Mouse (Mus musculus): ENCODE data around the gene Edc3. TPM values are rescaled to one million over a fixed set of nuclear protein-coding genes. Genes with fewer than 3 reads are reported as not detected.

The Edc3 gene
- polyA plus RNA-seq, 2 experiments, result 6.9 to 10.3 TPM

GRCm38 (mm10) chr9:57686011-57686410 is 22.3 kb upstream of the Edc3 start:
- Histone ChIP-seq H3K36me3 (replicated peaks; ENCODE audit: control insufficient read depth, insufficient read depth, low read depth) (no peaks in the 10 kb centered on the region), H3K4me3 (ENCODE audit: insufficient read depth in 1 of 2, low read depth in 2 of 2, low read length in 2 of 2) (no peak overlapping the region), H3K9ac (replicated peaks) (no peak overlapping the region), H3K4me1 (replicated peaks; ENCODE audit: control insufficient read depth in 2 of 2, insufficient read depth in 2 of 2, low read length in 1 of 2) (no peaks in the 10 kb centered on the region), H3K9me3 (ENCODE audit: control insufficient read depth, low read length) (no peaks in the 10 kb centered on the region), H3K27ac (no peak overlapping the region), H3K27me3 (ENCODE audit: control insufficient read depth, insufficient read depth, low read length) (no peaks in the 10 kb centered on the region), H3K4me2 (ENCODE audit: low read depth) (no peak overlapping the region)
- ATAC-seq (ENCODE audit: insufficient read depth) (no peak), DNase-seq (ENCODE audit: low read depth in 3 of 3, low spot score in 3 of 3) (no peak)
- WGBS (ENCODE audit: insufficient replicate concordance), result 71% methylated on average over 5 of the region's 5 CpGs
- TF ChIP-seq EP300 (IDR thresholded peaks at IDR 0.05; ENCODE audit: low read depth), result no peak
- TF ChIP-seq CTCF (IDR thresholded peaks at IDR 0.05; ENCODE audit: low read depth), result no peak

DNA sequence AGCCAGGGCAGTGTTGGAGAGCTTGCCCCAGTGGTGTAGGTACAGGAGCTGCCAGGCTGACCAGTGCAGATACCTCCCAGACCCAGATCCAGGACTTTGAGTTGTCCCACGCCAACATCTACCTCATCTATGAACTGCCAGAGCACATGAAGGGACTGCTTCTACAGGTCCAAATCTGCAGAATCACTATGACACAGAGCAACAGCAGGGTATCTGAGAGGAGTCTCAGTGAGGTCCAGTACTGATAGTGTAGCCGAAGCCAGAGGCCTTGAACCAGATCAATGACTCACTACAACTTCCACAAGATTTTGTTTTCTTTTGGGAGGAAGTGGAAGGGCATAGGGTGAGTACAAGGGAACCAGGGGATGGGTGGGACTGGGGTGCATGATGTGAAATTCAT is 20.6 kb upstream of the Edc3 start, which contains the start of gene Cyp1a1:
TSS of gene Cyp1a1 (plus strand) at position 178 of the 400 bp plus-strand sequence.
- H3K4me2 ChIP-seq (ENCODE audit: low read depth), result no peak within 1 kb of the TSS
- no peak within 1 kb of the TSS for H3K9ac ChIP-seq (replicated peaks)
- no peaks in the 10 kb centered on the region for H3K36me3 ChIP-seq (replicated peaks; ENCODE audit: control insufficient read depth, insufficient read depth, low read depth)
- no peak within 1 kb of the TSS for H3K4me3 ChIP-seq (ENCODE audit: insufficient read depth in 1 of 2, low read depth in 2 of 2, low read length in 2 of 2)
- no peaks in the 10 kb centered on the region for H3K9me3 ChIP-seq (ENCODE audit: control insufficient read depth, low read length)
- TF ChIP-seq EP300 (IDR thresholded peaks at IDR 0.05; ENCODE audit: low read depth) (no peak), CTCF (IDR thresholded peaks at IDR 0.05; ENCODE audit: low read depth) (no peak)
- DNase-seq (ENCODE audit: low read depth in 3 of 3, low spot score in 3 of 3), result no peak
- 55% methylated on average over 2 of the region's 2 CpGs for WGBS (ENCODE audit: insufficient replicate concordance)
- ATAC-seq (ENCODE audit: insufficient read depth), result peak; percentile 43; the same call in 1 of the 2 replicates
- H3K4me1 ChIP-seq (replicated peaks; ENCODE audit: control insufficient read depth in 2 of 2, insufficient read depth in 2 of 2, low read length in 1 of 2), result no peaks in the 10 kb centered on the region
- H3K27me3 ChIP-seq (ENCODE audit: control insufficient read depth, insufficient read depth, low read length), result no peaks in the 10 kb centered on the region
- no peak within 1 kb of the TSS for H3K27ac ChIP-seq

DNA sequence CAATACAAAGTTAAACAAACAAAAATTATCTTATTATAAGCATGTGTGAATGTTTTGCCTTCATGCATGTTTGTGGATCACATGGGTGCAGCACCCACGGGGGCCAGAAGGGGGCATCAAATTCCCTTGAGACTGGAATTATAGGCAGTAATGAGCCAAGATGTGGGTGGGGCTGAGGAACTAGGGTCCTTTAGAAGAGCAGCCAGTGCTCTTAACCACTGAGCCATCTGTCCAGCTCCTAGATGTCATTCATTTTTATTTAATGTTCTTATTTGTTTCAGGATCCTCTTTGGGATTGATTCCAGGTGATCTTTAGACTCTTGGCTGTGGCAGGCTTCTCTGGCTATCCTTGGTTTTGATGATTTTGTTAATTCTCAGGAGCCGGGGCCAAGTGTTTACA is 20.2 kb upstream of the Edc3 start:
- Histone ChIP-seq H3K4me2 (ENCODE audit: low read depth) (no peak overlapping the region), H3K27ac (no peak overlapping the region), H3K9ac (replicated peaks) (no peak overlapping the region), H3K9me3 (ENCODE audit: control insufficient read depth, low read length) (no peaks in the 10 kb centered on the region), H3K4me1 (replicated peaks; ENCODE audit: control insufficient read depth in 2 of 2, insufficient read depth in 2 of 2, low read length in 1 of 2) (no peaks in the 10 kb centered on the region), H3K27me3 (ENCODE audit: control insufficient read depth, insufficient read depth, low read length) (no peaks in the 10 kb centered on the region), H3K4me3 (ENCODE audit: insufficient read depth in 1 of 2, low read depth in 2 of 2, low read length in 2 of 2) (no peak overlapping the region), H3K36me3 (replicated peaks; ENCODE audit: control insufficient read depth, insufficient read depth, low read depth) (no peaks in the 10 kb centered on the region)
- TF ChIP-seq EP300 (IDR thresholded peaks at IDR 0.05; ENCODE audit: low read depth) (no peak), CTCF (IDR thresholded peaks at IDR 0.05; ENCODE audit: low read depth) (peak; percentile 74)
- peak in 1 of 3 experiments; percentile 26 for DNase-seq (ENCODE audit: low read depth in 3 of 3, low spot score in 3 of 3)
- WGBS (ENCODE audit: insufficient replicate concordance), result 45% methylated on average over 2 of the region's 2 CpGs
- no peak for ATAC-seq (ENCODE audit: insufficient read depth)

DNA sequence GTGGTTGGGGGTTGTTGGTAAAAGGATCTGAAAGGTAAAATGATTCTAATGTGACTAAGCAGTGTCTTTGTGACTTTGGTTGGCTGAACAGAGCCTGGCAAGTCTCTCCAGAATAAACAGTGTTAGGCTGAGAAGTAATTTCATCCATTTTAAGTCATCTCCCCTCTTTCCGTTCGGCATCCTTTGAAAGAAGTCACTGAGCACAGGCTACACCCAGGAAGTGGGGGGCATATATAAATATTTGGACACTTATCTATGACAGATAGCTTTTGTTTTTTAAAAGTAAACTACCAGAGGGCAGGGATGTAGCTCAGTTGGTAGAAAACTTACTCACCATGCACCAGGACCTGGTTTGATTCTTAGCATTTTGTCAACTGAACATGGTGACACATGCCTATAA is 19.7 kb upstream of the Edc3 start:
- Histone ChIP-seq H3K4me1 (replicated peaks; ENCODE audit: control insufficient read depth in 2 of 2, insufficient read depth in 2 of 2, low read length in 1 of 2) (no peaks in the 10 kb centered on the region), H3K4me2 (ENCODE audit: low read depth) (no peak overlapping the region), H3K27me3 (ENCODE audit: control insufficient read depth, insufficient read depth, low read length) (peaks cover under 1% of the 10 kb centered on the region; the same call in 1 of the 2 replicates), H3K9me3 (ENCODE audit: control insufficient read depth, low read length) (no peaks in the 10 kb centered on the region), H3K4me3 (ENCODE audit: insufficient read depth in 1 of 2, low read depth in 2 of 2, low read length in 2 of 2) (no peak overlapping the region), H3K36me3 (replicated peaks; ENCODE audit: control insufficient read depth, insufficient read depth, low read depth) (no peaks in the 10 kb centered on the region), H3K27ac (no peak overlapping the region), H3K9ac (replicated peaks) (no peak overlapping the region)
- TF ChIP-seq CTCF (IDR thresholded peaks at IDR 0.05; ENCODE audit: low read depth) (no peak), EP300 (IDR thresholded peaks at IDR 0.05; ENCODE audit: low read depth) (no peak)
- ATAC-seq (ENCODE audit: insufficient read depth) (no peak), DNase-seq (ENCODE audit: low read depth in 3 of 3, low spot score in 3 of 3) (no peak)
- WGBS (ENCODE audit: insufficient replicate concordance), result 66% methylated on average over 2 of the region's 2 CpGs

DNA sequence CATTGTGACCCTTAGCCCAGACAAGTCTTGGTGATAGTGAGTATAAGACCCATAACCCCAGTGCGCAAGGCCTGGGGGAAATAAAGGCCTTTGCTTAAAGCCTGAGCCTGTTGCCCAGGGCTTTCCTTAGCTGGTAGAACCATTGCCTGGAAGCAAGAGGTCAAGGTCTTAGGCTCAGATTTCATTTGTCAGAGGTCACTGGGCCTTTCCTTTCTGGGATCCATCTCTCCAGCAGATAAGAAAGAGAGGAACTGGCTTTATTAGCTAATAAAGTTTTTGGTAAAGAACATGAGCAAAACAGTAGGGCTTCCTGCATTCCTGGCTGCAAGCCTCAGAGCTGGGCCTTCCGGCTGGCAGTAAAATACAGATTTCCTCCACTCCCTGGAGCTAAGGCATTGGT is 14.2 kb upstream of the Edc3 start:
- peaks cover 5 to 9% of the 10 kb centered on the region in 2 experiments; a peak in 3 of 4 replicates for H3K4me1 ChIP-seq (replicated peaks; ENCODE audit: control insufficient read depth in 2 of 2, insufficient read depth in 2 of 2, low read length in 1 of 2)
- H3K4me2 ChIP-seq (ENCODE audit: low read depth), result no peak overlapping the region
- DNase-seq (ENCODE audit: low read depth in 3 of 3, low spot score in 3 of 3) (no peak), ATAC-seq (ENCODE audit: insufficient read depth) (no peak)
- H3K27me3 ChIP-seq (ENCODE audit: control insufficient read depth, insufficient read depth, low read length), result peaks cover 22% of the 10 kb centered on the region
- H3K9ac ChIP-seq (replicated peaks), result no peak overlapping the region
- 83% methylated on average over 2 of the region's 2 CpGs for WGBS (ENCODE audit: insufficient replicate concordance)
- H3K4me3 ChIP-seq (ENCODE audit: insufficient read depth in 1 of 2, low read depth in 2 of 2, low read length in 2 of 2), result no peak overlapping the region
- no peak overlapping the region for H3K27ac ChIP-seq
- H3K36me3 ChIP-seq (replicated peaks; ENCODE audit: control insufficient read depth, insufficient read depth, low read depth), result no peaks in the 10 kb centered on the region
- TF ChIP-seq CTCF (IDR thresholded peaks at IDR 0.05; ENCODE audit: low read depth), result no peak
- TF ChIP-seq EP300 (IDR thresholded peaks at IDR 0.05; ENCODE audit: low read depth), result no peak
- no peaks in the 10 kb centered on the region for H3K9me3 ChIP-seq (ENCODE audit: control insufficient read depth, low read length)

Data from liver, embryonic 14.5 days (tissue).